Mouse (Mus musculus) C2C12 (cell line): ENCODE data around the gene Map4.

Source experiments
- CEBPB ChIP-seq: IDR thresholded peaks from one replicate; pipeline ENCODE4 v1.6.1; 2011; ENCODE audit warnings: low read depth, mild to moderate bottlenecking, control low read depth, moderate library complexity
- CTCF ChIP-seq: IDR thresholded peaks from one replicate; pipeline ENCODE4 v1.5.1; 2011; ENCODE audit not compliant: control insufficient read depth, insufficient read depth, insufficient read length
- FOSL1 ChIP-seq: IDR thresholded peaks from one replicate; pipeline ENCODE4 v1.8.0; 2011; ENCODE audit warnings: mild to moderate bottlenecking, low read length; ENCODE audit not compliant: poor library complexity, insufficient read depth, severe bottlenecking
- MAX ChIP-seq: IDR thresholded peaks from one replicate; pipeline ENCODE4 v1.6.1; 2011; ENCODE audit warnings: mild to moderate bottlenecking, control low read depth
- MYOD1 ChIP-seq: IDR thresholded peaks from one replicate; pipeline ENCODE4 v1.6.1; 2011; ENCODE audit warnings: low read depth; ENCODE audit not compliant: control insufficient read depth, insufficient read length
- USF1 ChIP-seq: IDR thresholded peaks from one replicate; pipeline ENCODE4 v1.6.1; 2011; ENCODE audit warnings: low read depth, mild to moderate bottlenecking, control low read depth, moderate library complexity

- no peak for TF ChIP-seq CTCF
- no peak for TF ChIP-seq MAX
- TF ChIP-seq USF1: no peak
- no peak for TF ChIP-seq MYOD1
- TF ChIP-seq FOSL1: no peak
- no peak for TF ChIP-seq CEBPB
Observed at GRCm38 (mm10) chr9:110097791-110098190, 166.5 kb downstream of the Map4 start.
